Mouse (Mus musculus) limb, embryonic 12.5 days (tissue): ENCODE measurements at regions not wholly inside any gene's neighbourhood (a gene's known extent, or its start where the extent isn't known, plus 50 kb on each side); places are given as distances from the start of the nearest gene placed in this dataset.

ENCODE experiments used
- ATAC-seq: fragments of 200-750 bp; cut with Nextera tagmentation; 2 replicates; pipeline ENCODE4 v1.8.0; 2017; ENCODE audit warnings: low read depth, moderate TSS enrichment; ENCODE audit not compliant: insufficient number of reproducible peaks, insufficient read depth, low FRiP score, low TSS enrichment
- H3K27ac ChIP-seq: fragments of 300-500 bp; sonication (generic); 2 replicates; pipeline ENCODE4 v1.5.1; 2016; ENCODE audit warnings: mild to moderate bottlenecking, moderate library complexity
- H3K27me3 ChIP-seq: fragments of 300-500 bp; sonication (generic); 2 replicates; pipeline ENCODE4 v1.6.1; 2016; ENCODE audit warnings: mild to moderate bottlenecking, moderate library complexity
- H3K36me3 ChIP-seq: fragments of 300-500 bp; sonication (generic); 2 replicates; pipeline ENCODE4 v1.6.1; 2016; ENCODE audit warnings: mild to moderate bottlenecking, moderate library complexity
- H3K4me1 ChIP-seq: fragments of 300-500 bp; sonication (generic); replicated peaks from 2 replicates; pipeline ENCODE4 v1.6.1; 2016
- H3K4me2 ChIP-seq: fragments of 300-500 bp; sonication (generic); 2 replicates; pipeline ENCODE4 v1.6.1; 2016; ENCODE audit warnings: mild to moderate bottlenecking, moderate library complexity
- H3K4me3 ChIP-seq: fragments of 300-500 bp; sonication (generic); replicated peaks from 2 replicates; pipeline ENCODE4 v1.5.1; 2016; ENCODE audit warnings: mild to moderate bottlenecking
- H3K9ac ChIP-seq: fragments of 300-500 bp; sonication (generic); replicated peaks from 2 replicates; pipeline ENCODE4 v1.6.1; 2016; ENCODE audit warnings: mild to moderate bottlenecking, moderate library complexity
- H3K9me3 ChIP-seq: fragments of 300-500 bp; sonication (generic); 2 replicates; pipeline ENCODE4 v1.6.1; 2016; ENCODE audit warnings: mild to moderate bottlenecking, moderate library complexity
- WGBS: fragments of 180-500 bp; shearing (Covaris S2); methylation state at CpG from one replicate; pipeline ENCODE4 v1.1.7; 2016; 5-methylcytosine and 5-hydroxymethylcytosine counted together

DNA sequence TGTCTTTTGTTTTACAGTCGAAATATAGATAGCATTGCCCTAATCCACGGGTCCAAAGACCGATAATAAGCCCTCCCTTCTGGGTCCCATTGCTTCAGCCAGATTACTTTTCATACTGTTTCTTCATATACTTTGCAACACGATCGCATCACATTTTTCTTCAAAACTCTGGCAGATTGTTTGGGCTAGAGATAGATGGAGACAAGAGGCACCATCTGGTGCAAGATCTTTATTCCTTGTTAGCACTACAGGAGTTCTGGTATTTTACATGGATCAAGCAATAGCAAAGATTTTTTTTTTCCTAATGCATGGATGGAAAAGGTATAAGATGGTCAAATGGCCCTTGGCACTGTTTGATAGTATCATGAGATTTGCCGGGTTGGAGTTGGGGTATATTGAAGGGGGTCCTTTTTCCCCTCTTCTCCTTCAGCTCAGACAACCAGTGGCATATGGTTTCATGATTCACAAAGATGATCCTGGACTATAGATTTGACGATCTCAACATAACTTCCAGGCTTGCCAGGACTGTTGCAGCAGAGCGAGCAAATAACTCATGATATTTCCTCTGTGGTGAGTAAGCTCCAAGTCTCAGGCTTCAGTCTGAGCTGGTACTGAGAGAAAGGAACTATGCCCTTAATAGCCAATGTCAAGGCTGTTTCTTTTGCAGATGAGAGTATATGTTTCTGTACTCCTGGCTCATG, 127.6 kb upstream of the Mef2c start:
- no peak overlapping the region for H3K4me3 ChIP-seq
- H3K9ac ChIP-seq: no peak overlapping the region
- no peak overlapping the region for H3K4me2 ChIP-seq
- peaks cover 3% of the 10 kb centered on the region for H3K4me1 ChIP-seq
- 94% methylated on average over 8 of the region's 8 CpGs for WGBS
- no peak overlapping the region for H3K27ac ChIP-seq
- no peaks in the 10 kb centered on the region for H3K27me3 ChIP-seq
- no peaks in the 10 kb centered on the region for H3K9me3 ChIP-seq
- H3K36me3 ChIP-seq: no peaks in the 10 kb centered on the region
- no peak for ATAC-seq

DNA sequence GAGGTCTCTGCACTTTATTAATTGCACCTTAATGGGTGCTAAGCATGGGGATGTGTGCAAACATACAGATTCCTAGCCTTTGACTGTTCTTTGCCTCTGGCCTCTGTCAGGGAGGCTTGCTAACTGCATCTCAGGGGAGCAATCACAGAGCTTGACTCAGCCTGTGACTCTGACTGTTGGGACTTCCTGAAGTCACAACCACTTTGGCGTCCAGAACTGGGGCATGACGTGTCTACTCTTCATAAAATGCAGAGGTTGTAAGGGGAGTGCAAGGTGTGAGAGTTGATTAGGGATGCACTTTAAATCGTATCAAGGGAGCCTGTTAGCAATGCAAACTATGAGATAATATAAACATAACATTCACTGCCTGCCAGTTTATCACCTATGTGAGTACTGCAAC, 125.2 kb upstream of the Mef2c start:
- WGBS: 38% methylated on average over 3 of the region's 3 CpGs
- H3K9ac ChIP-seq: no peak overlapping the region
- H3K4me2 ChIP-seq: no peak overlapping the region
- ATAC-seq: no peak
- no peaks in the 10 kb centered on the region for H3K27me3 ChIP-seq
- no peaks in the 10 kb centered on the region for H3K9me3 ChIP-seq
- no peaks in the 10 kb centered on the region for H3K36me3 ChIP-seq
- H3K27ac ChIP-seq: no peak overlapping the region
- H3K4me1 ChIP-seq: peaks cover 3% of the 10 kb centered on the region
- no peak overlapping the region for H3K4me3 ChIP-seq

DNA sequence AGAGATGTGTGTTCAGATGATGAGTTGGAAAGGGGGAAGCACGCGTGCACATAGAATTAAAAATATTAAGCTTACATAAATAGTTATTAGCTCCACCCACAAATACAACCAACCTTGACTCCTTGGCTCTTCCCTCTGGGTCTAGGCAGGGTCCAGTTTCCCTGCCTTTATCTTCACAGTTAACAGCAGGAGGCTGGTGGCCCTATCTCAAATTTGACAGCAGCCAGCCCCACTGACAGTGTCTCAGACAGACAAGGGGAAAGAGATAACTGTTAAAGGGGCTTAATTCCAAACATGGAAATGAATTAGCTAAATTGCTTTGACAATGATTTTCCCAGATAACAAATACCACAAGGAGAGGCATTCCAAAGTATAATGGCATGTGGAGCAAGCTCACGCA, 121.2 kb upstream of the Mef2c start:
- Histone ChIP-seq H3K27ac (no peak overlapping the region), H3K4me2 (no peak overlapping the region), H3K36me3 (no peaks in the 10 kb centered on the region), H3K9me3 (no peaks in the 10 kb centered on the region), H3K9ac (no peak overlapping the region), H3K27me3 (no peaks in the 10 kb centered on the region), H3K4me3 (no peak overlapping the region), H3K4me1 (peaks cover 3% of the 10 kb centered on the region)
- no peak for ATAC-seq
- 95% methylated on average over 3 of the region's 3 CpGs for WGBS

DNA sequence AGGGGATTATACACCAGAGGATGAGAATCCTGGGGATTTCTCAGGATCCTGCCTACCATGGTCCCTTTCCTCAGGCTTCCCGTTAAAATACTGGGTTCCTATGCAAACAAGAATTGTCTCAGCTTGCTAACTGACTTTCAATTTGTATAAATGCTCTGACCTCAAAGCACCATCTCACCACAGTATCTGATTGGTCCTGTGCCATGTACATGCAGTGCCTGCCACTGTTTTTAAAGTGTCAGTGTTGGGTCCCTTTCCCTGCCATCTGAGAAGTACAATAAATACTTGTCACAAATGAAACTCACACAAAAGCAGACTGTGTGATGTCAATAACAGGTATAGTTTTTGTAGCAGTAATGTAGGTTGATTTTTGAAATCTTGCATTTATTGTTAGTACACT, 109.1 kb upstream of the Mef2c start:
- no peak overlapping the region for H3K4me2 ChIP-seq
- H3K36me3 ChIP-seq: no peaks in the 10 kb centered on the region
- H3K9me3 ChIP-seq: no peaks in the 10 kb centered on the region
- H3K27me3 ChIP-seq: no peaks in the 10 kb centered on the region
- H3K9ac ChIP-seq: no peak overlapping the region
- 63% methylated on average over 1 of the region's 1 CpGs for WGBS
- no peaks in the 10 kb centered on the region for H3K4me1 ChIP-seq
- no peak overlapping the region for H3K4me3 ChIP-seq
- H3K27ac ChIP-seq: no peak overlapping the region
- no peak for ATAC-seq

DNA sequence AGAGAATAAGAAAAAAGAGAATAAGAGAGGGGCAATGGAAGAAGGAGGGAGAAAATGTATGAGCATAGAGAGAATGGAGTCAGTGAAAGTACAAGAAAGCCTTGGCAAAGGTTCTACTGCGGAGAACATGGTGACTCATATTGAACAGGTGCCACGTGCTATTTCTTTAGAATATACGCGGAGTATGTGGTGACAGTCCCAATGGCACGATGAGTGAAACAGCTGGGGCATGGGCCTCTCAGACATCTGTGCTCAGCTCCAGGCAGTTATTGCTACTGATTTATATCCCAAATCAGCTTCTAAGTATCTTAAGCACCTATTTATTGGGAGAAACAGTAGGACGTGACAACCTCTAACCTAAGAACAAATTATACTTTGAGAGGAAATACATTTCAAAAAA, 104.5 kb upstream of the Mef2c start:
- no peak for ATAC-seq
- 83% methylated on average over 6 of the region's 6 CpGs for WGBS

DNA sequence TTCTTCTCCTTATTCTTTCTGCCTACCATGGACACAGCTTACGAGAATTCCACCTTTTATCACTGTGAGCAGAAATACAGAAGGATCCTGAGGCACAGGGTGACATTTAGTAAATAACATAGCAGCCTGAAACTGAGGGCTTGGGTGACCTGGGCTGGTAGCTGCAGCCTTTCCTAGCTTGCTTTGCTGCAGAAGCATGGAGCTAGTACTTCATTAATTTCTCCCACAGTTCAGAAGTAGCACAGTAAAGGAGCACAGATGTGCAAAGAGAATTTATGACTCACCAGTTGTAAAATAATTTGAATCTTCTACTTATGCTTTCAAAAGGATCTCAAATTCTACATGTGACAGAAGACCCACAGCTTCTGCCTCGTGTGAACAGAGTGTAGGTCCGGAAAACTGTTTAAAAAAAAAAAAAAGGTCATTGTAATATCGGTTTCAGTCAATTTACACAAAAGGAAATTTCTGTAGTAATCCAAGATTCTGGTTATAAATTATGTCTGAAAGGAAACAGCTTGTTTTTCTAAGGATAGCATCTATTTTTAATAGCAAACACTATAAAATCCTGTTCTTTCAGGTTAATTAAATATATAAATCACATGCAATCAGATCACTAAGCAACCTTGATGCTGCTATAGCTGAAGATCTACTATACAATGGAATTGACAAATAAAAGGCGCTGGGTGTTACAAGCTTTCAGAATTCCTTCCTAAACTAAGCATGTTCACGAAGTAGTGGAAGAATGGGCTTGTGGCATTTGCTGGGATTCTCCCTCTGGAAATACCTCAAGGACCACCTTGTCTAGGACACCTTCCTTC, 64.0 kb upstream of the Mef2c start:
- WGBS: 73% methylated on average over 6 of the region's 6 CpGs
- no peaks in the 10 kb centered on the region for H3K9me3 ChIP-seq
- ATAC-seq: no peak

More for the DNA sequence above, 104.5 kb upstream of the Mef2c start:
- Histone ChIP-seq H3K9me3 (no peaks in the 10 kb centered on the region), H3K4me3 (no peak overlapping the region), H3K9ac (no peak overlapping the region), H3K36me3 (no peaks in the 10 kb centered on the region), H3K27me3 (no peaks in the 10 kb centered on the region), H3K4me1 (no peaks in the 10 kb centered on the region), H3K4me2 (no peak overlapping the region), H3K27ac (no peak overlapping the region)

DNA sequence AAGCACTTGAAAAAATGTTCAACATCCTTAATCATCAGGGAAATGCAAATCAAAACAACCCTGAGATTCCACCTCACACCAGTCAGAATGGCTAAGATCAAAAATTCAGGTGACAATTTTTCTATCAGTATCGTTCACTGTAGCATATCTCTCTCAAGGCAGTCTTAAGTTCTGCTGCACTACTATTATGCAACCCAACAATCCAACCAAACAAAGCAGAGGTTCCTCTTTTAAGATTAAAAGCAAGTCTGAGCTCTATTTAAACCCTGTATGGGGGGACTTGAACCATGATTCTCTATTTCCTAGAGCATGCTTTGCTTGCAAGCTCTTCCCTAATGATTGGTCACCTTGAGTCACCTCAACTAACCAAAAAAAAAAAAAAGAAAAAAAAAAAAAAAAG, 59.6 kb upstream of the Mef2c start:
- no peaks in the 10 kb centered on the region for H3K9me3 ChIP-seq
- H3K4me3 ChIP-seq: no peak overlapping the region
- WGBS: 97% methylated on average over 1 of the region's 1 CpGs
- no peaks in the 10 kb centered on the region for H3K36me3 ChIP-seq
- H3K27ac ChIP-seq: no peak overlapping the region
- ATAC-seq: no peak
- no peak overlapping the region for H3K9ac ChIP-seq
- no peaks in the 10 kb centered on the region for H3K4me1 ChIP-seq
- H3K27me3 ChIP-seq: no peaks in the 10 kb centered on the region
- H3K4me2 ChIP-seq: no peak overlapping the region

More for the DNA sequence above, 64.0 kb upstream of the Mef2c start:
- no peak overlapping the region for H3K27ac ChIP-seq
- no peak overlapping the region for H3K9ac ChIP-seq
- H3K4me1 ChIP-seq: no peaks in the 10 kb centered on the region
- no peak overlapping the region for H3K4me2 ChIP-seq
- H3K4me3 ChIP-seq: no peak overlapping the region
- no peaks in the 10 kb centered on the region for H3K36me3 ChIP-seq
- H3K27me3 ChIP-seq: no peaks in the 10 kb centered on the region

DNA sequence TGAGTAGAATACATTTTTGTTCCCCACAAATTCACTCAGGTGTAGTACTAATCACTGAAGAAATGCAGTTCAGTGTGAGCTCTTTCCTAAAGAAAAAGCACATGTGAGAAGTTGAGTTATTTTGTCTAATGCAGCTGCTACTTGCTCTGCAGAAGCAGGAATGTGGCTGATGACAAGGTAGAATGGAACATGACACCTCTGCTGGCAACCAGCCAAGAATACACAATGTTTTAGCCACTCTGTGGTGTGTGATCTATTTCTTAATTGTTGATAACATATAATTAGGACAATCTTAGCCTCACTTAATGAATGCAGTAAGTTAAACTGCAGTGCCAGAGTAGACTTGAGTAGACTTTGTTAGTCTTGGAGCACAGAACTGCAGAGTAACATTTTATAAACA, 53.0 kb upstream of the Mef2c start:
- no peaks in the 10 kb centered on the region for H3K36me3 ChIP-seq
- ATAC-seq: no peak; the same call in 1 of the 2 replicates

DNA sequence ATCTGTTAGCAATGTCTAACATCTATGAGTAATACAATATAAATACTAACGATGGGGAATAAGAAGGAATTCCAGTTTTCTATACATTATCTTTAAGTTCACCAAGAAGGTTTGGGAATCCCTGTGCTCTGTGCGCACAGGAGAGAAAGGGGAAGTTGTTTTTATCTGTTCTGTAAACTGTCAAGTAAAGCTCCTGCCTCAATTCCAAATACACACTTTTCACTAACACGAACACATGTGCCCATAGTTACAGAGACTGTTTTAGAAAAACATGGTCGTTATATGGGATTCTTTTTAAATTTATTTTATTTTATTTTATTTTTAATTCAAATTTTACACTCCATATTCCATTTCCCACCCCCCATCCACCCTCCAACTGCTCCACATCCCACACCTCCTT, 50.8 kb upstream of the Mef2c start:
- Histone ChIP-seq H3K4me3 (no peak overlapping the region), H3K27ac (no peak overlapping the region), H3K4me1 (peaks cover 8% of the 10 kb centered on the region; the same call in 1 of the 2 replicates), H3K4me2 (no peak overlapping the region), H3K9ac (no peak overlapping the region), H3K27me3 (no peaks in the 10 kb centered on the region), H3K9me3 (no peaks in the 10 kb centered on the region), H3K36me3 (no peaks in the 10 kb centered on the region)
- no peak for ATAC-seq
- 88% methylated on average over 4 of the region's 4 CpGs for WGBS

More for the DNA sequence above, 53.0 kb upstream of the Mef2c start:
- Histone ChIP-seq H3K9me3 (no peaks in the 10 kb centered on the region), H3K27me3 (no peaks in the 10 kb centered on the region), H3K9ac (no peak overlapping the region), H3K4me2 (no peak overlapping the region), H3K27ac (no peak overlapping the region), H3K4me3 (no peak overlapping the region), H3K4me1 (peaks cover 8% of the 10 kb centered on the region; the same call in 1 of the 2 replicates)
